Mouse (Mus musculus) heart, postnatal 0 days (tissue): ENCODE measurements around the gene Ice2.

Source experiments
- CTCF ChIP-seq: IDR thresholded peaks from 2 replicates; pipeline ENCODE4 v1.5.1; 2016; ENCODE audit warnings: antibody characterized with exemption, control low read depth, low read depth
- EP300 ChIP-seq: IDR thresholded peaks from 2 replicates; pipeline ENCODE4 v1.6.1; 2016; ENCODE audit warnings: antibody characterized with exemption, low read depth

DNA sequence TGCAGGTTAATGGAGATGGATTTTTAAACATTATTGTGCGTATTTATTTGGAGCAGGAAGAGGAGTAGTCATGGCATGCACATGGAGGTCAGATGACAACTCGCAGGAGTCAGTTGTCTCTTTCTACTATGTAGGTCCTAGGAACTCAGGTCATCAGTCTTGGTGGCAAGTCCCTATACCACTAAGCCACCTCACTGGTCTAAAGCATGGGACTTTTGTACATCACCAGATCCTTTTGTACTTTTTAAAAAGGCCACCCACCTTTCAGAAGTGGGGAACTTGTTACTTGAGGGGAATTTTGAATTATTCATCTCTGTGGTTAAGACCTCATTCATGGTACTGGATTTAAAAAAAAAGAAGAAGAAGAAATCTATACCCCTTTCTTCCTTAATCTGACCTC lies 48.2 kb upstream of the Ice2 start:
- no peak for TF ChIP-seq EP300
- no peak for TF ChIP-seq CTCF
